Mouse (Mus musculus) NIH3T3 (cell line): ENCODE data around the gene Rnf121.

Experiments
- DNase-seq: peaks from one replicate; pipeline ENCODE4 v3.0.0-alpha.2; 2012; ENCODE audit warnings: low read depth

Rnf121 gene

DNA sequence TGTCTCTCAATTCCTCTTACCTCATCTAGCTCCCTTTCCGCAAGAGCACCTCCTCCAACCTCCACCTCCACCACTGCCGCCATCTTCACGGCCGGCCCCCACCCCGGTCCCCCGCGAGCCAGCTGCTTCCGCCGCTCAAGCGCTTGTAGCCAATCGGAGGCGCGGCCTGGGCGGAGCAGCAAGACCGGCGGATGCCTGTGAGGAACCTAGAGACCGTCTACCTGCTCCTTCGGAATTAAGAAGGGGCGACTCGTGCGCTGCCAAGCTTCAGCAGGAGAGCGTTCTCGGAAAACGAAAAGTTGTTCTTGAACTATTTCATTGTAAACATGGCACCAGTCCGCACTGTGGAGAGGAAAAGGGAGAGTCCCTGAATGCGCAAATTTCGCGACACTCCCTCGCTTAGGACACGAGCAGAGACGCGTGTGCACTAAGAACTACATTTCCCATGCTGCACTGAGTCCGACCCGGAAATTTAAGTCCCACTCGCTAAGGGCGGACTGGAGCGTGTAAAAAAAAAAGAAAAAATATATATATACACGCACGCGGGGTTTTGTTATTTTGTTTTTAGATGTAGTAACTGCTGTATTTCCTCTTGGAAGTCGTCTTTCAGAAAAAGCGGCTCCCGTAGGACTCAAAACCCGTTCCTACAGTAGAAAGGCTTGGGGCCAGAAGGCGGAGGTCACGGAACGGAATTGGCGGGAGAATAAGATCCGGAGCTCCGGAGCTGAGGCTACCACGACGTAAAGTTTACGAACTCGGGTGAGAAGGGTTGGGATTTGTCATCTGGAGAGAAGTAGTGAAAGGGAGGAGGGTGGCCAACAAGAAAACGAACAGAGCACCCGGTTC is at the start of gene Rnf121, which contains the start of the genes Xndc1 and Xntrpc:
Rnf121 (minus strand) TSS at position 424 of the 846 bp plus-strand sequence.
Xndc1 (plus strand) TSS at position 466 of the 846 bp plus-strand sequence.
Xntrpc (plus strand) TSS at position 668 of the 846 bp plus-strand sequence.
- peak; percentile 89 for DNase-seq

DNA sequence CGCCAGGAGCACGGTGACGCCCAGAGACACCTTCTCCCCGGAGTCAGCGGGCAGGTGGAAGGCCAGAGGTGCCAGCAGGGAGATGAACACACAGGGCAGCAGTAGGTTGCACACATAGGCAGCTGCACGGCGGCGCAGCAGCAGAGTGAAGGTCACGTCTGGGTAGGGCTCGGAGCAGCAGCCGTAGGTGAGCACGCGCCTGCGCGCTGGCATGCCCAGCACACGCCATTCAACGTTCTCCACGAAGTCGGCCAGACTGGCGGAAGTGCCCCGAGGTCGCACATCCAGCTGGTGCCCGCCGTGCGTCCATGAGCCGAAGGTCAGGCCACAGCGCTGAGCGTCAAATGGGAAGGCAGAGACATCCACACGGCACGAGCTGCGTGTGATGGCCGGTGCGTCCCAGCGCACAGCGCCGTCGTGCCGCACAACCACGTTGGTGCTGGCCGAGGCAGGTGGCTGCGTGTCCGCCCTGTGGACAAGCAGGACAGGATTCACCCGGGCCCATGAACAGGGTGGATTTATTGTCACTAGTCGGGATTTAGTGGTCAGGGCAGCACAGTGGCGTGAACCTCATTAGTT is 48.0 kb upstream of the Rnf121 start:
- no peak for DNase-seq

DNA sequence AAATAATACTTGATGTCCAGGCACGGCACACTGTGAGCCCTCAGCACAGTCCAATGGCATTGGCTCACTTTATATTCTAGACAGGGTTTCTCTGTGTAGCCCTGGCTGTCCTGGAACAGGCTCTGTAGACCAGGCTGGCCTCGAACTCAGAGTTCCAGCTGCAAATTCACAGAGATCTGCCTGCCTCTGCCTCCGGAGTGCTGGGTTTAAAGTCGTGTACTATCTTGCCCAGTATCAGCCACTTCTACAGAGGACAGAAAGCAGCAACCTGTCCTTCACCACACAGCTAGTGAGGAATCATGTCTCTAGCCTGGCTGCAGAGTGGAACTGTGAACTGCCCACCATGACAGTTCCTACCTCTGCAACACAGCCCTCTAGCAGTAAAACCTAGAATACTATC is 44.5 kb upstream of the Rnf121 start:
- no peak for DNase-seq

DNA sequence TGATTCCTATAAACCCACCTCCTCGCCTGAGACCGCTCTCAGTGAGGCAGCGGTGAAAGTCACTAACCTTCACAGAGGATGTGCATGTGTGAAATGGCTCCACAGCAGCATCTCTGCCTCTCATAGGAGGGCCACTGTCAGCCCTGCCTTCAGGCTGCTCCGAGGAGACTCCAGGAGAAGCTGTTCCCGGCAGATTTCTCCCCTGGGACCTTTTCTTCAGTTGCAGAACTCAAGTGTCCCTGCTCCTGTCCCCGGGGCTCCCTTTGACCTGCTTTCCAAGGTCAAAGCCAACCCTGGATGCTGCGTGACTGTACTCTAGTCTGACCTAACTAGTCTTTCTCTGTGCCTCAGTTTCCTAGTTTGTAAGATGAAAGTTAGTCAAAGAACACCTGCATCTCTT is 43.9 kb upstream of the Rnf121 start, which contains the start of gene Art5:
Art5 (minus strand) TSS at position 319 of the 400 bp plus-strand sequence.
- no peak for DNase-seq

DNA sequence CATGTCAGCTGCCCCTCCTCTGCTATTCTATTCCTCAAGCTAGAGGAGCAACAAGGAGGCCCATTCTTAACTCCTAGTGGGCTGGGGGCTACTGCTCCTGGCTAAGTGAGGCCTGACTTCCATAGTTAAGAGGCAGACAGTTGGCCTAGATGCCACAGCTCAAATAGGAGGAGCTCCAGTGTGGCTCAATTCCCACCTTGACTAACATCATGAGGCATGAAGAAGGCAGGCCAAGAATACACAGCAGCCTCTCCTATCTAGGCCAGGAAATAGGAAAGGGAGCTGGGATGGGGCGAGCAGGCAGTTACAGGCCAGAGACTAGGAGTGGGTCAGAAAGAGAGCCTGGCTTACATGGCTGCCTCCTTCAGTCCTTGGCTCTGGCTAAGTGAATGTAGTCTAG is 42.9 kb upstream of the Rnf121 start:
- DNase-seq, result peak; percentile 15

DNA sequence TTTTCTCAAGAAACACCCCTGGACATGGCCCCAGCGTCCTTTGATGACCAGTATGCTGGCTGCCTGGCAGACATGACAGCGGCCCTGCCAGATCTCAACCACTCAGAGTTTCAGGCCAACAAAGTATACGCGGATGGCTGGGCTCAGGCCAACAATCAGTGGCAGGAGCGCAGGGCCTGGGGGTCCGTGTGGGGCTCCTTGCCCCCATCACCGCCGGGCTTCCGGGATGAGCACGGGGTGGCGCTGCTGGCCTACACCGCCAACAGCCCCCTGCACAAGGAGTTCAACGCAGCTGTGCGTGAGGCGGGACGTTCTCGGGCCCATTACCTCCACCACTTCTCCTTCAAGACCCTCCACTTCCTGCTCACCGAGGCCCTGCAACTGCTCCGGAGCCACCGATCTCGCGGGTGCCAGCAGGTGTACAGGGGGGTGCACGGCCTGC is 41.5 kb upstream of the Rnf121 start:
- DNase-seq, result no peak

DNA sequence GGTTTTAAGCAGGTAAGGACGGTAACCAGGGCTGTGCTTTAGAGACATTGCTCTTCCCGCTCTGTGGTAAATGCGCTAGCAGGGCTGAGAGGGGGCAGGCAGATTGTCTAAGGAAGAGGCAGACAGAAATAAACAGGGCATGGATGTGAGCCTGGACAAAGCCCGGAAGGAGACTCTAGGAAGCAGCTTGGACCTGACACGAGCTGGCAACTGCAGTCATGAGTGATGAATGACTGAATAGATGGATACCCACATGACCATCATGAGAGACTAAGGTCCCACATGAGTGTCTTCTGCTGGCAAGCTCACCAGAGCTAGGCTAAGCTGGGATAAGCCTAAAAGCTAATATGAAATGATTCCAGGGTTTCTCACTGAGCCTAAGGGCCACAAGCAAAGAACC is 38.9 kb upstream of the Rnf121 start:
- DNase-seq, result no peak

DNA sequence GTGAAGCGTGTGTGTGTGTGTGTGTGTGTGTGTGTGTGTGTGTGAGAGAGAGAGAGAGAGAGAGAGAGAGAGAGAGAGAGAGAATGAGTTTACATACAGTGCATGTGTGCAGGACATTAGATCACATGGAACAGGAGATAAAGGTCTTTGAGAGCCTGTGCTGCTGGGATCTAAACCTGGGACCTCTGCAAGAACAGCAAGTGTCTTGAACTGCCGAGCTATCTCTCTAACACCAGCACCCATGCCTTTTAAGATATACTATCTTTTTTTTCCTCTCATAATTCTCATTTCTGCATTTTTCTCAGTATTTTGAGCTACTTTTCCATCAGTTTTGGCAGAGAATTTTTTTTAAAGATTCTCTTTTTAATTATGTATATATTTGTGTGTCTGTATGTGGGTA is 38.3 kb upstream of the Rnf121 start:
- no peak for DNase-seq

DNA sequence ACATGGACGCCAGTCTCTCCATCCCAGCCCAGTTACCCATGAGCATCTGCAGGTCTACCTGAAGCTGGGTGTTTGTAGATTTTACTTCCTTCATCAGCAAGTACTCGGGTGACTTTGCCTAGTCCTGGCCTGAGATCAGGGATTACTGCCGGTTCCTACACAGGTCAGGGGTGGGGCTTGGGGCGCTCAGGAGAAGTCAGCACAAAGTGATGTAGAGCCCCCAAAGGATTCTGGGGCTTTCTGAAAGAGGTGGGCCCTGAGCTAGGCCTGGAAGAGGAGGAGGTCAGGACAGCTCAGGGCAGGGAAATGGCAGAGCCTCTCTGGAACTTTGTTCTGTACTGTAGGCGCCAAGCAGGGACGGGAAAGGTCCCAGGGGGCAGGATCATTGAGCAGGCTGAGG is 37.4 kb upstream of the Rnf121 start:
- DNase-seq, result no peak

DNA sequence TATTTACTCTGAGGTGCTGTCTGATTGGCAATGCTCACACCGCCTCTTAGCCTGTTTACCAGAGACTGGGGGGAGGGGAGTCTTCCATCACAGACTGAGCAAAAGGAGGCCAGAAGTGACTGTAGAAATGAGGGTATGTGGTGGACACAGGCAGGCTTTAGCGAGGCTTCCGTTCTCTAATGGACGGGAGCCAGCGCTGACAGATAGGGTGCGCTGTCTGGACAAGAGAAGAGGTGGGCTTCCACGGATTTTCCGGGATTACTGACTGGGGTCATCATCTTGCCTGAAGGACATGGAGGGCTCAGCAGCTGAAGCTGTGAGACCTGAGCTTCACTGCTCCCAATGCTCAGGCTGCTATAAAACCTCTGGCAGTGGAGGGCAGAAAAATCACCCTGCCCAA is 37.0 kb upstream of the Rnf121 start:
- no peak for DNase-seq

DNA sequence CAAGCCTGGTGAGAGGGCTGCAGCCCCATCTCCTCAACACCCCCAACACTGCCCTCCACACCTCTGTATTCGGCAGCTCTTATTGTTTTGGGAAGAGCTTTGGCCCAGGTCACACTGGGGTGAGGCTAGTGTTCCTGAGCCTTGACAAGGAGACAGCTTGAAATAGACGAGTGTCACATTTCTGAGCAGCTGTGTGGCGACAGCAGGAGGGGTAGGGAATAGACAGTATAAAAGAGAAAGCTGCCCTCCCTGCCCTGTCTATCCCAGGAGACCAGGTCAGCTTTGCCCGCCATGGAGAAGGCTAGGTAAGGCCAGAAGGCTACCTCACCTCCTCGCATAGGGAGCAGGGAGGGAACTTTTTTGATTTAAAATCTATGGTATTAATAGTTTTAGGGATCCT is 36.2 kb upstream of the Rnf121 start, which contains the start of gene Art1:
Art1 (plus strand) TSS at position 257 of the 400 bp plus-strand sequence.
- no peak for DNase-seq

DNA sequence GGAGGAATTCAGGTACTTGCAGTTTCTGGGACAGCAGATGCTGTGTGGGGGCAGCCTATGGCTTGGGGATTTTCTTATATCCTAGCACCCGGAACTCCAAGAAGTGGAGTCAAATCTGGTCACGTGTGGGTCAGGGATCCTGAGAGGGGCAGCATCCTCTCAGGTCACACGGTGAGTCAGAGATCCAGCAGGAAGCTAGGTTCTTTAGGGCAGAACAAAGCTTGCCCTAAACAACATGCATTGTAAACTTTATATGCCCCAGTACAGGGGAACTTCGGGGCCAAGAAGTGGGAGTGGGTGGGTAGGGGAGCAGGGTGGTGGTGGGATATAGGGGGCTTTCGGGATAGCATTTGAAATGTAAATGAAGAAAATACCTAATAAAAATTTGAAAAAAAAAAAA is 35.6 kb upstream of the Rnf121 start:
- DNase-seq, result no peak

DNA sequence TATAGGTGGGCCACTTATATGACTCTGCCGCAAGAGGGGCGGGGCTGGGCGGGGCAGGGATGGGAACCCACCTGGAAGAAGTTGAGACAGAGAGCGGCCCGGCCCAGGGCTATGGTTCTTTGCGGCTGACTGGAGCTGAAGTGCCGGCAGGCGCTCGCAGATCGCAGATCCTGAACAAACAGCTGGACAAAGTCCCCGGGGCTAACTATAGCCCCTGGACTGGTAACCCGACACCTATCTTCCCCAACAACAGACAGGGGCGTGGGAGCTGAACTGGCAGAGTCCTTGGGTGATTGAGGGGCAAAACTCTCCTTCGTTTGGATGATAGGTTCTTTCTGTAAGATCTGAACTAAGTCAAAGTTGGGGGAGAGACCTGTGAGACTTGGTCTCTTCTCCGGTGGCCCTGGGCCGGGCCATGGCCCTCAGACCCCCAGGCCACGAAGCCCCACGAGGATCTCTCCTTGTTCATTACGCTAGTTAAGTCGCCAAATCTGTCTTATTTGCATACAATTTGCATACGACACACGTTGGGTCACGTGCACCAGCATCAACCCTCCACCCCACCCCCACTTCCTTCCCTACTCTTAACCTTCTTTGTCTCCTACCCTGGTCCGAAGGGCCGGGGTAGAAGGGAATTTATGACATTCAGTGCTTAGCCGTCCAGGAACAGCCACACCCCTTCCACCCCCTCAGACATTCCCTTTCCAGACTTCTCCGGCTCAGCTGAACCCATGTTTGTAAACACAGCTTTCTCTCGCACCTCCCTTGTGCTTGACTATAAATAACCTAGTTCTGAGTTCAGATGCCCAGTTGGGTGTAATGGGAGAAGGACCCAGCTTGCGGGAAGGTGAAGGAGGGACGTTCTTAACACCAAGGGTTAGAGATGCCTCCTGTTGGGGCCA is 34.7 kb upstream of the Rnf121 start:
- no peak for DNase-seq

DNA sequence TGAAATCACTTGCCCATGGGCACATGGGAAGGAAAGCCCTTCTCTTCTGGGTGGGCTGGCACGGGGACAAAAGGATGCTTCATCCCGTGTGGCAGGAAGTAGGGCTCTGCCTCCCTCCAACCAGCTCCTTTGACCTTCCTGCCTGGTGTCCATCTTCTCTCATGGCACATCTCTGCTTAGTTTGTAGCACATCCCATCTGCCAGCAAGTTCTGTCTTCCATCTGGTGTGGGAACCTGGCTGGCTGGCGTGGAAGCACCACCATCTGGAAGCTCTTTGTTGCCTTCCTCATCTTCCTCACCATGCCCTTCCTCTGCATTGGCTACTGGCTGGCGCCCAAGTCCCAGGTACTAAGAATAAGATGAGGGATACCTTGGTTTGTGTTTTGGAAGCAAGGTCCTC is 22.1 kb upstream of the Rnf121 start:
- no peak for DNase-seq

DNA sequence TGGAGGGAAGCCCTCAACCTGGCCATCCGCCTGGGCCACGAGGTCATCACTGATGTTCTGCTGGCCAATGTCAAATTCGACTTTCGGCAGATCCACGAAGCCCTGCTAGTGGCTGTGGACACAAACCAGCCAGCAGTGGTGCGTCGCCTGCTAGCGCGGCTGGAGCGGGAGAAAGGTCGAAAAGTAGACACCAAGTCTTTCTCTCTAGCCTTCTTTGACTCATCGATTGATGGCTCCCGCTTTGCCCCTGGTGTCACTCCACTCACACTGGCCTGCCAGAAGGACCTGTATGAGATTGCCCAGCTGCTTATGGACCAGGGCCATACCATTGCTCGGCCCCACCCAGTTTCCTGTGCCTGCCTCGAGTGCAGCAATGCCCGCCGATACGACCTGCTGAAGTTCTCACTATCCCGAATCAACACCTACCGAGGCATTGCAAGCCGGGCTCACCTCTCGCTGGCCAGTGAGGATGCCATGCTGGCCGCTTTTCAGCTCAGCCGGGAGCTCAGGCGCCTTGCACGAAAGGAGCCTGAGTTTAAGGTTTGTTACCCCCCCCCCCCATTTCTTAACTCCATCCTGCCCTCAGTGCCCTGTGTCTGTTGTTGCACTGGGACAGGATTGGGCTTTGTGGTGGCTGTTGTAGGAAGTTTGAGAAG is 18.9 kb upstream of the Rnf121 start:
- DNase-seq, result no peak

DNA sequence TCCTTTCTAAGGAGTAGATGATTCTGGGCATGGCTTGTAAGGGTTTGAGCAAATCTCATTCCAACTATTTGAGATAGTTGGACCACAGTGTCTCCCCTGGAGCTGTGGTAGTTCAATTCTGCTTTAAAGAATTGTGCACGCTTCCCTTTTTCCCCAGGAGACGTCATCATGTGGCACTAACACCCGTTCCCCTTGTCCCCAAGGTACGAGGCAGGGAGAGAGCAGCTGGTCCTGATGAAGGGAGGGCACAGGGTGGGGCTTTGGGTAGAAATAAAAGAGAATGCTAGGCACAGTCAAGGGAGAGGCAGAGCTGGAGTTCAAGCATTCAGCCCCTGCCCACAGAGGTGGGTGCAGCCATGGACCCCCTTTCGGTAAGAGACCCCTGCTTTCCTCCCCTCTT is 17.5 kb upstream of the Rnf121 start, which contains the start of gene Trpc2:
Trpc2 (plus strand) TSS at position 301 of the 400 bp plus-strand sequence.
- no peak for DNase-seq

DNA sequence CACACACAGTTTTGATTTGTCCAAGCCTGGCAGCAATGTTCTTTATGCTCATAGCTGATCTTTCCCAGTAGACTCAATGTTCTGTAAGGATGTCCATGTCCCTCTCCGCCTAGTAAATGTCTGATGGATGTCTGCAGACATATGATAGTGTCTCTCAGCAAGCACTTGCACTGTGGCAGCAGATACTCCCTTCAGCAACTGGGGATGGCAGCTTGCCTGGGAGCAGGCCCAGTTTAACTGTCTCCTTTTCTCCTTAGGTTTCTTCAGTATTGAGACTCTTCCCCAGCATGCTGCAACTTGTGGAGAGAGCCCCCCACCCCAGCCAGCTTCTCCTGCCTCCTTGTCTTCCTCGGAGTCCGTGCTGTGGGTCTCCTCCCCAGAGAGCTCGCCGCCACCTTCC is 16.5 kb upstream of the Rnf121 start:
- no peak for DNase-seq

DNA sequence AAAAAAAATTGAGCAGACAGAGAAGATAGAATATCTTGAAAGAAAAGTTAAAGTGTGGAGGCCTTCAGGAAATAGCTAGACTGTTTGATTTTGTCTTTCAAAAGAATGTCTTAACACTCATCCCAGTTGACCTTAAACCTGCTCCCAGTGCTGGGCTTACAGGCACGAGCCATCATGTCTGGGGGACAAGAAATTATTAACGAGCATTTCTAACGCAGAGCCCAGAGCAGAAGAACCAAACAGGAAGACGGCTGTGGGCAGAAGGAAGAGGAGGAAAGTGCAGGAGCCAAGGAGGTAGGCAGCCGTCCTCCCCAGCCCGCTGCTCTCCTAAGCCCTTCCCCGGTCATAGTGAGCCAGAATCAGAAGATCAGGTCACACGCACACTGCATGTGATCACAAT is 15.0 kb upstream of the Rnf121 start:
- no peak for DNase-seq

DNA sequence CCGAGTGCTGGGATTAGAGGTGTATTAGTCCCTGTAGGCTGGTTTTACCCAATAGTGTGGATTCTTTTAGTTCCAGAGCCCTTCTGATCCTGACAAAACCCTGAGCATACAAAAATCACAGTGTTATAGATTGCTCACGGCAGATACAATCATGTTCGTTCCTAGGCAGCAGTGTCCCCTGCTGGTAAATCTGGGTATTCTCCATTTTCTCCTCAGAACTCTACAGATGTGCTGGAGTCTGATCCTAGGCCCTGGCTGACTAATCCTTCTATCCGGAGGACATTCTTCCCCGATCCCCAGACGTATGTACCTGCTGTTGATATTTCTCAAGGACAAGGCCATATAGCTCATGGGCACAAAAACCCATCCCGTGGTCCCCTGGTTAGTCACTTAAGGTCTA is 13.2 kb upstream of the Rnf121 start:
- peak; percentile 75 for DNase-seq

DNA sequence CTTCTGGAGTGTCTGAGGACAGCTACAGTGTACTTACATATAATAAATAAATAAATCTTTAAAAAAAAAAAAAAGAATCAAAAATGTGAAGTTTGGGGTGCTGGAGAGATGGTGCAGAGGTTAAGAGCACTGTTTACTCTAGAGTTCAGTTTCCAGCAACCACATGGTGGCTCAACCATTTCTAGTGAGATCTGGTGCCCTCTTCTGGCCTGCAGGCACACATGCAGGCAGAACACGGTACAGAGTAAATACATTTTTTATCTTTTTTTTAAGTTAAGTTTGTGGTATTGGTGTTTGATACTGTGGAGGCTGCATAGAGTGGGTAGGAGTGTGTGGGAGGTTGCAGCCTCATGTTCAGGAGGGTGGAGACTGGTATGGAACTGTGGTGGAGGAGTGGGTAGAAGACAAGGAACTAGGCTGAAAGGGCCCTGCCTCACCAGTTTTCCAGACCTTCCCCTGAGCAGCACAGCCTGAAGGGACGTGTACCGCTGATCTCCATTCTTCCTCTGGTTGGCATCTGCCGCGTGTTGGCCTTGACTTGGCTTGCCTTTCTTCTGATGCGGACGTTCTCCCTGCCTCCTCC is 11.5 kb upstream of the Rnf121 start:
- DNase-seq, result peak; percentile 68

DNA sequence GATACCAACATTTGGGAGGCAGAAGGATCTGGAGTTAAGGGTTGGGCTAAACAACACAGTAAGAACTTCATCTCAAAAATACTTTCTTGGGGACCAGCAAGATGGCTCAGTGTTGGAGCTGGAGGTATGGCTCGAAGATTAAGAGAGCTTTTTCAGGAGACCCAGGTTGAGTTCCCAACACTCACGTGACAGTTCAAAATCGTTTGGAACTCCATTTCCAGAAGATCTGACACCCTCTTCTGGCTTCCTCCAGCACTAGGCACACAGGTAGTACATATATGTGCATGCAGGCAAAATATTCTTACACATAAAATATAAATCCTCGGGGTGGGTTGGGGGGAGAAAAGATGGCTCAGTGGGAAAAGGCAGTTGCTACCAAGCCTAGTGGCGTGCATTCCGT is 1.1 kb upstream of the Rnf121 start:
- no peak for DNase-seq
